Mouse (Mus musculus) thymus, adult 18-20 months (tissue): ENCODE data around the gene Steap1.

Experiments
- DNase-seq, 2 experiments: peaks; one replicate each; pipeline ENCODE4 v3.0.0; 2022; ENCODE audit warnings: mixed read lengths in 2 of 2

Steap1 gene

GRCm38 (mm10) chr5:5748866-5749682 lies at the start of gene Steap1:
Gene Steap1 (minus strand): TSS chr5:5749326.
- peak; percentile 10 to 21 for DNase-seq

GRCm38 (mm10) chr5:5787106-5787505 lies 38.0 kb upstream of the Steap1 start:
- DNase-seq = no peak

- no peak for DNase-seq
Observed at GRCm38 (mm10) chr5:5756392-5757019, 7.4 kb upstream of the Steap1 start.

- DNase-seq = no peak
Observed at GRCm38 (mm10) chr5:5755039-5755438, 5.9 kb upstream of the Steap1 start.

GRCm38 (mm10) chr5:5749772-5750222 lies 671 bp upstream of the Steap1 start:
- DNase-seq = no peak

GRCm38 (mm10) chr5:5734445-5734844 lies 14.7 kb downstream of the Steap1 start:
- no peak for DNase-seq

GRCm38 (mm10) chr5:5732858-5733257 lies 16.3 kb downstream of the Steap1 start:
- no peak for DNase-seq

GRCm38 (mm10) chr5:5732208-5732607 lies 16.9 kb downstream of the Steap1 start:
- no peak for DNase-seq

- no peak for DNase-seq
Observed at GRCm38 (mm10) chr5:5729904-5730303, 19.2 kb downstream of the Steap1 start.

- DNase-seq = no peak
Observed at GRCm38 (mm10) chr5:5722217-5722616, 26.9 kb downstream of the Steap1 start.

GRCm38 (mm10) chr5:5711032-5711431 lies 38.1 kb downstream of the Steap1 start:
- DNase-seq = no peak

GRCm38 (mm10) chr5:5707341-5708278 lies 41.5 kb downstream of the Steap1 start:
- no peak for DNase-seq

- DNase-seq = no peak
Observed at GRCm38 (mm10) chr5:5705019-5705418, 44.1 kb downstream of the Steap1 start.

GRCm38 (mm10) chr5:5700386-5700785 lies 48.7 kb downstream of the Steap1 start:
- DNase-seq = no peak

- no peak for DNase-seq
Observed at GRCm38 (mm10) chr5:5698830-5699229, 50.3 kb downstream of the Steap1 start.

- DNase-seq = no peak
Observed at GRCm38 (mm10) chr5:5695401-5695942, 53.7 kb downstream of the Steap1 start.

GRCm38 (mm10) chr5:5693956-5694653 lies 55.0 kb downstream of the Steap1 start, which contains the start of gene Steap2:
Gene Steap2 (minus strand): TSS chr5:5694578.
- no peak for DNase-seq

- no peak for DNase-seq
Observed at GRCm38 (mm10) chr5:5693541-5693955, 55.6 kb downstream of the Steap1 start.

GRCm38 (mm10) chr5:5692167-5692738 lies 56.9 kb downstream of the Steap1 start:
- no peak for DNase-seq

GRCm38 (mm10) chr5:5688945-5689540 lies 60.1 kb downstream of the Steap1 start:
- no peak for DNase-seq

- DNase-seq = no peak
Observed at GRCm38 (mm10) chr5:5688228-5688627, 60.9 kb downstream of the Steap1 start.
